Mouse (Mus musculus): ENCODE measurements at regions not wholly inside any gene's neighbourhood (a gene's known extent, or its start where the extent isn't known, plus 50 kb on each side); places are given as distances from the start of the nearest gene placed in this dataset.
A peak's percentile ranks its signal among the peaks of the same experiment; 100 is the strongest.
"Not testable (repeated sequence)": the region's sequence is repeated elsewhere in the genome, so short reads cannot be mapped to it uniquely, and the experiment has no call there.

- no peak for DNase-seq (ENCODE audit: low spot score)
These were observed 57.9 kb downstream of the Llph start for GRCm38 (mm10) chr10:120284785-120285184.

- DNase-seq (ENCODE audit: low spot score) = no peak
These were observed 65.0 kb downstream of the Llph start for GRCm38 (mm10) chr10:120291912-120292311.

DNA sequence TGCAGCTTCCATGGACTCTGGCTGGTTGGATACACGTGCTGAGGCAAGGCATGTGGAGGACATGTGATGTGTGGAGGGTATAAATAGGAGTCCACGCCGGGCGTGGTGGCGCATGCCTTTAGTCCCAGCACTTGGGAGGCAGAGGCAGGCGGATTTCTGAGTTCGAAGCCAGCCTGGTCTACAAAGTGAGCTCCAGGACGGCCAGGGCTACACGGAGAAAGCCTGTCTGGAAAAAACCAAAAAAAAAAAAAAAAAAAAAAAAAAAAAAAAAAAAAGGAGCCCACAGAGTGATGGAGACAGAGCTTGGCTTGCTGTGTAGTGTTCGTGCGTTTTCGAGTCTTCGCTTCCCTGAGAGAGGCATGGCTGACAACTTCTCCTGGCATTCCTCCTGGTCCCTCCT lies 66.5 kb downstream of the Llph start:
- not testable (repeated sequence) for DNase-seq (ENCODE audit: low spot score)

DNA sequence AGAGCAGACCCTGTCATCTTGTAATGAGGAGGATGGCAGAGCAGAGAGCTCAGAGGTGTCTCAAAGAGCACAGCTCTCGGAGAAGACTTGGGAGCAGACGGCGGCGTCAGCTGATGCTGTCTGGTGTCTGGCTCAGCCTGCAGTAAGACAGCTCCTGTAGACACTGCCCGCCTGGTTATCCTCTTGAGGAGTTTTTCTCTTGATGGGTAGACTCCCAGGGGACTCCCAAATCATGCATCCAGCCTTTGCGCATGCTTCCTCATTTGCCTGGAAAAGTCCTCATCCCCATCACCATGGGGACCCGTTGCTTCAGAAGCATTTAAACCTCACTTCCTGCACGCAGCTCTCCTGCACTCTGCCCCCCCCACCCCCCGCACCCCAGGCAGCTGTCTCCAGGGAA lies 67.6 kb downstream of the Llph start:
- DNase-seq (ENCODE audit: low spot score) = no peak

DNA sequence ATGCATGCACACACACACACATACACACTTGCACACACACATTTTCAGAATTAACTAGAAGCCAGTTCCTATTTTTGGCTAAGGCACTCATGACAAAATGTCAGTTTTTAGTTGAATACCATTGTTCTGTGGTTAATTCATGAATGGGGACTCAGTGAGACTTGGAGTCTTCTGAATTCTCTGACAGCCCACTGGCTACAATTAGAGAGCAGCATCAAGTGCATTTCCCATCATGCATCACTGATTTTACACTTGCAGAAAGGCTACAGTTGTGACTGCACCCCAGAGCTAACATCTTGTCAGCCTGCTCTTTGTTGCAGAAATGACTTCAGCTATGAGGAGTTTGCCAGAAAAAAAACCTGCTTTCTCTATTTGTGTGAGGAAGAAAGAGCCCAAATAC lies 70.4 kb downstream of the Llph start:
- no peak for DNase-seq (ENCODE audit: low spot score)

GRCm38 (mm10) chr10:120298293-120298927 lies 71.5 kb downstream of the Llph start:
- no peak for DNase-seq (ENCODE audit: low spot score)

- peak; percentile 35 for DNase-seq (ENCODE audit: low spot score)
These were observed 79.1 kb downstream of the Llph start for GRCm38 (mm10) chr10:120306010-120306409.

DNA sequence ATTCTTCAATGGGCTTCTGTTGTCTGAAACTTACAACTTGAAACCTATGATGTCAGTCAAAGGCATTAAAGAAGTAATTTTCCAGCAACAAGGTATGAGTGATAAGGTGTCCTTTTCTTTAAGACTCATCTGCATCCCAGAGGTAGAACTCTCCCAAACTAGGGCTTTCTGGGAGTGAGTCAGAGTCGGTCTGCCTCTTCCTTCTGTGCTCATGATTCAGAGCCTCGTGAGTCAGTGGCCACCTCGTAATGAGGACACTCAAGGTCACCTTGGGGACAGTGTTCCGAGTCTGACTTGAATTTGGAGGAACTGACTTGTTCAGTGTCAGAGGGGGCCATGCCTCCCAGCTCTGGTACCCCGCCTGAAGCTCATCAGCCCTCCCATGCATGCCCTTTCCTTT lies 81.8 kb downstream of the Llph start:
- DNase-seq (ENCODE audit: low spot score) = no peak

Data from thymus, postnatal 0 days (tissue).